Mouse (Mus musculus): ENCODE results near the gene Ccdc110.

Ccdc110 gene

GRCm38 (mm10) chr8:45975837-45976468 lies 41.5 kb downstream of the Ccdc110 start:
- DNase-seq (ENCODE audit: low read depth, low spot score), result no peak

DNA sequence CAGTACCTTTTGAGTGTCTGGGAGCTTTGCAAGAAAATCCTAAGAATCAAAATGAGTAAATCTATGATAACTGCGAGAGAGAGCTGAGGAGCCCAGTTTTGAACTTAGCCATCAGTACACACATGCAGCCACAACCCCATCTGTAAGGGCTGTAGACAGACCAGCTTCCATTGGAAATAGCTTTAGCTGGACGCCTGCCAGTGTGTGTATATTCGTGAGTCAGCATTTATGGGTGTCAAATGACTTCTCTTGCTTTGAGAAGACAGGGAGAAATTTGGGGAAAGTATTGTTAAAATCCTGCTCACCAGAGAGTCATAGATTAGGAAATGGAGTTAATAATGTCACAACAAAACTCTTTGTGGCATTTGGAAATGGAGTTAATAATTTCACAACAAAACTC lies 52.2 kb downstream of the Ccdc110 start:
- DNase-seq (ENCODE audit: low read depth, low spot score), result no peak

GRCm38 (mm10) chr8:45988189-45988588 lies 53.8 kb downstream of the Ccdc110 start:
- DNase-seq (ENCODE audit: low read depth, low spot score), result no peak

- no peak for DNase-seq (ENCODE audit: low read depth, low spot score)
Measured at GRCm38 (mm10) chr8:45990631-45991310, 56.4 kb downstream of the Ccdc110 start.

All from R1 (cell line).